Mouse (Mus musculus) midbrain, embryonic 10.5 days (tissue): ENCODE data around the gene Cfap126. TPM values are rescaled to one million over a fixed set of nuclear protein-coding genes. Genes with fewer than 3 reads are reported as not detected.

Source experiments
- DNase-seq: peaks from one replicate; pipeline ENCODE4 v3.0.0-alpha.2; 2017; ENCODE audit warnings: low spot score
- H3K27ac ChIP-seq: fragments of 300-500 bp; sonication (generic); replicated peaks from 2 replicates; pipeline ENCODE4 v1.5.1; 2016; ENCODE audit warnings: mild to moderate bottlenecking
- H3K27me3 ChIP-seq: fragments of 300-500 bp; sonication (generic); 2 replicates; pipeline ENCODE4 v1.6.1; 2016; ENCODE audit warnings: low read depth, mild to moderate bottlenecking; ENCODE audit not compliant: poor library complexity, severe bottlenecking
- H3K36me3 ChIP-seq: fragments of 300-500 bp; sonication (generic); 2 replicates; pipeline ENCODE4 v1.6.1; 2016; ENCODE audit warnings: mild to moderate bottlenecking, moderate library complexity
- H3K4me1 ChIP-seq: fragments of 300-500 bp; sonication (generic); 2 replicates; pipeline ENCODE4 v1.6.1; 2016
- H3K4me3 ChIP-seq: fragments of 300-500 bp; sonication (generic); 2 replicates; pipeline ENCODE4 v1.5.1; 2016; ENCODE audit warnings: mild to moderate bottlenecking, moderate library complexity
- H3K9me3 ChIP-seq: fragments of 300-500 bp; sonication (generic); replicated peaks from 2 replicates; pipeline ENCODE4 v1.6.1; 2016; ENCODE audit warnings: mild to moderate bottlenecking
- WGBS: fragments of 180-500 bp; shearing (Covaris S2); methylation state at CpG from one replicate; pipeline ENCODE4 v1.1.7; 2016; 5-methylcytosine and 5-hydroxymethylcytosine counted together
- polyA plus RNA-seq: library from polyadenylated mRNA; unstranded; fragments of >200 nt; fragmentation: Nextera tagmentation; extraction: Ambion mirVana; gene quantifications from 2 replicates; pipeline ENCODE4 v1.2.1, GENCODE M21; 2016

The Cfap126 gene
- polyA plus RNA-seq, 1 experiment from 2014 or later, result 2.8 TPM

GRCm38 (mm10) chr1:171097612-171098011, 16.1 kb upstream of the Cfap126 start:
- H3K4me3 ChIP-seq, result no peak overlapping the region
- DNase-seq, result no peak
- H3K4me1 ChIP-seq, result peaks cover 30% of the 10 kb centered on the region
- 0 out of 2 replicates have a peak, but pooled peaks cover 7% of the 10 kb centered on the region for H3K27me3 ChIP-seq
- no peaks in the 10 kb centered on the region for H3K36me3 ChIP-seq
- no peak overlapping the region for H3K27ac ChIP-seq
- no peaks in the 10 kb centered on the region for H3K9me3 ChIP-seq
- WGBS, result 55% methylated on average over 2 of the region's 2 CpGs

GRCm38 (mm10) chr1:171101033-171101432, 12.7 kb upstream of the Cfap126 start:
- Histone ChIP-seq H3K27me3 (0 out of 2 replicates have a peak, but pooled peaks cover 7% of the 10 kb centered on the region), H3K36me3 (no peaks in the 10 kb centered on the region), H3K9me3 (no peaks in the 10 kb centered on the region), H3K4me1 (peaks cover 27% of the 10 kb centered on the region), H3K27ac (no peak overlapping the region), H3K4me3 (peak overlapping the region; percentile 70; the same call in 1 of the 2 replicates)
- 58% methylated on average over 2 of the region's 2 CpGs for WGBS
- no peak for DNase-seq

GRCm38 (mm10) chr1:171101733-171102546, 11.8 kb upstream of the Cfap126 start:
- peak overlapping the region; percentile 70 for H3K4me3 ChIP-seq

DNA sequence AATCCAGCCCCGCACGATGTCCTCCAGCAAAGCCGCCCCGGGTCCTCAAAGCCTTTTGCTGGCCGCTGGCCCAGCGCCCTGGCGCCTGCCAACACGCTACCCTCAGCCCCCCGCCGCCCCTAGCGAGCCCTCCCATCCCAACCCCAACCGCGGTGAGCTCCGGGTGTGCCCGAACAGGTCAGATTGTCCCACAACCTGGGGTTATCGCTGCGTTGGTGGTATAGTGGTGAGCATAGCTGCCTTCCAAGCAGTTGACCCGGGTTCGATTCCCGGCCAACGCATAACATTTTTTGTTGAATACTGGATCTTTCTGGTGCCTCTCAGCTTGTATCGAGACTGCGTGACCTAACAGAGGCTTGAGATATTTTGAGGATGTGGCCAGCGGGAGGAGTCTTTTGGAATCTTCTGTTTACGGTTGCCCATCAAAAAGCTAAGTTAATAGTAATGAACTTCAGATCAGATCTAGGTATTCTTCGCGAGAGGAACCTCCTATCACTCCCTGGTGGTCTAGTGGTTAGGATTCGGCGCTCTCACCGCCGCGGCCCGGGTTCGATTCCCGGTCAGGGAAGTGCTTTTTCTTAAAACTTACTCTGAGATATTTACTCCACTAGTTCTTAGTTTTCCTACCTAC, 11.1 kb upstream of the Cfap126 start:
- no peaks in the 10 kb centered on the region for H3K36me3 ChIP-seq

More at GRCm38 (mm10) chr1:171101733-171102546, 11.8 kb upstream of the Cfap126 start:
- peaks cover 18% of the 10 kb centered on the region for H3K4me1 ChIP-seq
- no peaks in the 10 kb centered on the region for H3K36me3 ChIP-seq
- WGBS, result under 1% methylated on average over 40 of the region's 40 CpGs
- no peaks in the 10 kb centered on the region for H3K9me3 ChIP-seq
- peak overlapping the region; percentile 84 for H3K27ac ChIP-seq
- 0 out of 2 replicates have a peak, but pooled peaks cover 7% of the 10 kb centered on the region for H3K27me3 ChIP-seq
- DNase-seq, result peak; percentile 89

GRCm38 (mm10) chr1:171103179-171103840, 10.4 kb upstream of the Cfap126 start:
- no peaks in the 10 kb centered on the region for H3K36me3 ChIP-seq
- no peaks in the 10 kb centered on the region for H3K27me3 ChIP-seq
- H3K9me3 ChIP-seq, result no peaks in the 10 kb centered on the region
- peak; percentile 68 for DNase-seq
- no peak overlapping the region for H3K27ac ChIP-seq
- 8% methylated on average over 10 of the region's 10 CpGs for WGBS
- H3K4me3 ChIP-seq, result peak overlapping the region; percentile 70
- H3K4me1 ChIP-seq, result peaks cover 10% of the 10 kb centered on the region

More for the DNA sequence above, 11.1 kb upstream of the Cfap126 start:
- Histone ChIP-seq H3K9me3 (no peaks in the 10 kb centered on the region), H3K27me3 (0 out of 2 replicates have a peak, but pooled peaks cover 2% of the 10 kb centered on the region), H3K27ac (peak overlapping the region; percentile 84), H3K4me1 (peaks cover 11% of the 10 kb centered on the region), H3K4me3 (peak overlapping the region; percentile 70)
- peak; percentile 92 for DNase-seq
- under 1% methylated on average over 35 of the region's 35 CpGs for WGBS

- H3K27ac ChIP-seq, result no peak overlapping the region
- no peak overlapping the region for H3K4me3 ChIP-seq
- H3K27me3 ChIP-seq, result peaks cover 6% of the 10 kb centered on the region; the same call in 1 of the 2 replicates
- DNase-seq, result no peak
- no peaks in the 10 kb centered on the region for H3K9me3 ChIP-seq
- H3K4me1 ChIP-seq, result peaks cover 17% of the 10 kb centered on the region
- 78% methylated on average over 6 of the region's 6 CpGs for WGBS
- no peaks in the 10 kb centered on the region for H3K36me3 ChIP-seq
Measured at GRCm38 (mm10) chr1:171105226-171105625, 8.5 kb upstream of the Cfap126 start.

DNA sequence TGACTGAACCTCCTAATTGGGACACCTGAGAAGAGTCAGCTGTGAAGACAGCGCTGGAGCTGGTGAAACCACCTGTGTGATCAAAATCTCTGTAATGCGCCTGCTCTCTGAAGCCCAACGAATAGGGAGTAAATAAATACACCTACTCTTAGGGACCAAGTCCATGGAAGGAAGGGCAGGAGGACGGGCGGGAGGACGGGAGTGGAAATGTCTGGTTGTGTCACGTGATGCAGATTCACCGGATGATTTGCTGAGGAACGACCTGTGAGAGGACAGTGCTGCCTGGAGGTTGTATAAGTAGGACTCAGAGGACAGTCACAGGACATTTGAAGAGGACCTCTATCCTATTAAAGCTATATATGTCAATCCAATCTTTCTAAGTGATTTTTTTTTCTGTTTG, 4.1 kb upstream of the Cfap126 start:
- peaks cover 6% of the 10 kb centered on the region; the same call in 1 of the 2 replicates for H3K27me3 ChIP-seq
- H3K9me3 ChIP-seq, result no peaks in the 10 kb centered on the region
- H3K4me3 ChIP-seq, result peak overlapping the region; percentile 14
- no peaks in the 10 kb centered on the region for H3K36me3 ChIP-seq
- peaks cover 35% of the 10 kb centered on the region for H3K4me1 ChIP-seq
- DNase-seq, result no peak
- no peak overlapping the region for H3K27ac ChIP-seq
- WGBS, result 36% methylated on average over 9 of the region's 9 CpGs

DNA sequence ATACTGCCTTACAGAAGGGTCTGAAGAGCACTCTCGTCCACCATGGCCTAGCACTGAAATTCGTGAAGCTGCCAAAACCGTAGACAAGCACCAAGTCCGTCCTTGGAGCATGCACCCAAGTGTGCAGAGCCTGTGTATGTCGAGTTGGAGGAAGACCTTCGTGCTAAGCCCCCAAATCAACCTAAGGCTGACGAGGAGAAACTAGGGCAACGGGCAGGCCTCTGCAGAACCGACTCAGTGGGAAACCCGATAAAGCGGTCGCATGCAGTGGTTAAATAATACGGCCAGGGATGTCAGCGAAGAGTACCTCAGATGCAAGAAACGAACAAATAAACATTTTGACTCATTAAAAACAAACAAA, 3.1 kb upstream of the Cfap126 start:
- H3K27ac ChIP-seq, result peak overlapping the region; percentile 85
- H3K4me1 ChIP-seq, result peaks cover 35% of the 10 kb centered on the region
- no peak for DNase-seq
- 11% methylated on average over 15 of the region's 15 CpGs for WGBS
- H3K27me3 ChIP-seq, result peaks cover 6% of the 10 kb centered on the region; the same call in 1 of the 2 replicates
- no peaks in the 10 kb centered on the region for H3K36me3 ChIP-seq
- H3K4me3 ChIP-seq, result peak overlapping the region; percentile 64
- no peaks in the 10 kb centered on the region for H3K9me3 ChIP-seq

- WGBS, result under 1% methylated on average over 38 of the region's 38 CpGs
- Histone ChIP-seq H3K4me1 (peaks cover 35% of the 10 kb centered on the region), H3K27me3 (peaks cover 6% of the 10 kb centered on the region; the same call in 1 of the 2 replicates), H3K9me3 (no peaks in the 10 kb centered on the region), H3K36me3 (no peaks in the 10 kb centered on the region), H3K4me3 (peak overlapping the region; percentile 64), H3K27ac (peak overlapping the region; percentile 85)
- DNase-seq, result peak; percentile 94
Measured at GRCm38 (mm10) chr1:171111020-171111780, 2.5 kb upstream of the Cfap126 start.

- 4% methylated on average over 15 of the region's 15 CpGs for WGBS
- Histone ChIP-seq H3K9me3 (no peaks in the 10 kb centered on the region), H3K27ac (peak overlapping the region; percentile 71), H3K4me1 (peaks cover 35% of the 10 kb centered on the region), H3K36me3 (no peaks in the 10 kb centered on the region), H3K4me3 (peak overlapping the region; percentile 64), H3K27me3 (peaks cover 6% of the 10 kb centered on the region; the same call in 1 of the 2 replicates)
- DNase-seq, result peak; percentile 70
Measured at GRCm38 (mm10) chr1:171111781-171112575, 1.7 kb upstream of the Cfap126 start.

GRCm38 (mm10) chr1:171112986-171113385, 732 bp upstream of the Cfap126 start:
- WGBS, result 78% methylated on average over 4 of the region's 4 CpGs

More at GRCm38 (mm10) chr1:171112986-171113385, 732 bp upstream of the Cfap126 start:
- H3K36me3 ChIP-seq, result no peaks in the 10 kb centered on the region
- H3K4me3 ChIP-seq, result peak overlapping the region; percentile 64; the same call in 1 of the 2 replicates
- no peak for DNase-seq
- no peak overlapping the region for H3K27ac ChIP-seq
- no peaks in the 10 kb centered on the region for H3K9me3 ChIP-seq
- peaks cover 6% of the 10 kb centered on the region; the same call in 1 of the 2 replicates for H3K27me3 ChIP-seq
- peaks cover 35% of the 10 kb centered on the region for H3K4me1 ChIP-seq
